Mouse (Mus musculus) CD4-positive helper T cell, adult 2 months (primary cell): ENCODE results near the gene Btf3l4.

Experiments used
- DNase-seq: peaks from one replicate; pipeline ENCODE4 v3.0.0-alpha.2; 2012; ENCODE audit warnings: low read depth, missing footprints, low spot score

Btf3l4 gene

DNA sequence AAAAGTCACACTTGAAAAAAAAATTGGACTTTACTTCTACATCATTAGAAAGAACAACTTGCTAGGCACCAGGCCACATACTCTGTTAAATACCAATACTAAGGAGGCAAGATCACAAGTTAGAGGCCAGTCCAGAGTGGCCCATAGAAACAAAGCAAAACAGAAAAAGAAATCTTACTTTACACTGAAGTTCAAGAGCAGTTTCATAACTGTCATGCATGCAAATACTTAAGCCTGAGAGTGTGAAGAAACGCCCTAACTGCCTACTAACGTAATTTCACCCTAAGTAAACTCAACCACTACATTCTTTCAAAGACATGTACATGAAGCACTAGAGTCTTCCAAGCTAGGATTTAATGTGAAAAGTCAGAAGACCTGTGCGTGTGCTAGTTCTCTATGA, 7.7 kb downstream of the Btf3l4 start:
- no peak for DNase-seq

GRCm38 (mm10) chr4:108811550-108811949, 21.9 kb downstream of the Btf3l4 start:
- no peak for DNase-seq

GRCm38 (mm10) chr4:108811142-108811541, 22.3 kb downstream of the Btf3l4 start:
- DNase-seq: no peak

DNA sequence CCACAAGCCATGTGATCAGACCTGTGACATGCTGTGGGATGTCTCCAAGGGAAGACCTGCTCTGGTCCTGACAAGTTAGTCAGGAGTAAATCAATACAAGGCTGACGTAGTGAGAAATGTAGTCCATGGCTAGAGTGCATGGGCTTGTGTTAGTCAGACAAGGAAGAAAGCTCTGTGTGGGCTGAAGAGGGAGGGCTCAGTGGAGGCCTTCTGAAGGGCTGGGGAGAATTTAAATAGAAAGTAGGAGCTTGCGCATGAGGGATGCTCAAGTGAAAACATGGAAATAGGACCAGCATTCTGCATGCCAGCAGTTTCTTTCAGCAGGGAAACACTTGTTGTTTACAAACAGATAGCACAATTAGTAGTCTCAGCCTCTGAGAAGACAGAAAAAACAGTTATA, 29.9 kb downstream of the Btf3l4 start:
- no peak for DNase-seq

- DNase-seq: peak; percentile 49
Observed at GRCm38 (mm10) chr4:108798083-108798830, 35.2 kb downstream of the Btf3l4 start.

DNA sequence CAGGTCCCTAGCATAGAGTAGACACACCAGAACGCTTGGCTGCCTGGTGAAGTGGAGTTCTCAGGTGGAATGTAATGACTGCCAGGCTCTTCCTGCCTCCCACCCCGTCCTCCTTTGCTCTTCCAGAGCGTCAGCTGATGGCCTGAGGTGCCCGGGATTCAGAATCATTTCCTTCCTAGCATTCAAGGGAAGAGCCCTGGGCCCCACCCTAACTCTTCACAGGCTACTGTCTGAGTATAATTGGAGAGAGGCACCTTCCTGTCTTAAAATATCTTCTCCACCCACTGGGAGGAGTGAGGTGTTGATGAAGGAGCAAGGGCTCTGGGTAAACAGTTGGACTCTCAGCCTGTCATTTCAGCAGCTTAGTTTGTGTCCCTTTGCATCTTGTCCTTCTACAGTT, 36.7 kb downstream of the Btf3l4 start:
- no peak for DNase-seq

GRCm38 (mm10) chr4:108793941-108794340, 39.5 kb downstream of the Btf3l4 start:
- DNase-seq: no peak

GRCm38 (mm10) chr4:108790507-108790906, 42.9 kb downstream of the Btf3l4 start:
- no peak for DNase-seq

GRCm38 (mm10) chr4:108789258-108789936, 44.0 kb downstream of the Btf3l4 start:
- DNase-seq: no peak

- no peak for DNase-seq
Observed at GRCm38 (mm10) chr4:108782421-108783085, 50.9 kb downstream of the Btf3l4 start.

GRCm38 (mm10) chr4:108781596-108781995, 51.8 kb downstream of the Btf3l4 start:
- DNase-seq: no peak

- DNase-seq: no peak
Observed at GRCm38 (mm10) chr4:108780864-108781205, 52.6 kb downstream of the Btf3l4 start.

- DNase-seq: peak; percentile 52
Observed at GRCm38 (mm10) chr4:108780057-108780863, 53.2 kb downstream of the Btf3l4 start, which contains the start of gene Zfyve9. Gene Zfyve9, minus strand, starts transcription at chr4:108780798.

GRCm38 (mm10) chr4:108779763-108780056, 53.7 kb downstream of the Btf3l4 start:
- no peak for DNase-seq

DNA sequence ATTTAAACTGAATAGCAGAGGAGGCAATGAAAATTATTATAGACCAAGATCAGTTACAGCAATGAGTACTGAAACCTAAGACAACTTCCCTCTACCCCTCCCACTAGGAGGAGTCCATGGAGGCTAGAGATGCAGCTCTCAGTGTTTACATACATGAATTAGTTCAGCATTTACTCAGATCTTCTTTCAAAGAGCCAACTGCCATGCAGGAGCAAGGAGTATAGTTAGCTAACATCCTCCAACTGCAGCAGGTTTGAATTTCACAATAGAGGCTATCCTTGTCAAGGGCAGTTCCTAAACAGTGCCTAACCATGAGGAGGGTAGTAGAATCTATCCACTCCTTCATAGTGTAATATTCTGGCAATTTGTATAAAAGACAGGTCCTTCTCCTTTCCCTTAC, 64.9 kb downstream of the Btf3l4 start:
- DNase-seq: no peak
